10 mouse cellular contexts compared by ENCODE assay signal in genomic region chr7:127918203-127918602, GRCm38 (mm10). TPM values are rescaled to one million over a fixed set of nuclear protein-coding genes. Genes with fewer than 3 reads are reported as not detected.
DNase-seq lines count a peak whose midpoint lies in the region; ATAC-seq and TF ChIP-seq lines count a peak whose summit lies in the region.
"Had no signal": no experiment of that assay in that cellular context is flagged by ENCODE, and none has a peak within 500 bp of the region (broad histone marks: within the 10 kb centered on the region; RNA-seq: fewer than 3 reads in every experiment).

No protein-coding gene starts in this region.

- H3K36me3 ChIP-seq in heart, postnatal 0 days (replicated peaks; ENCODE audit: control insufficient read depth, insufficient read depth, low read length) = peaks cover 25% of the 10 kb centered on the region; the same call in 1 of the 2 replicates
- peaks cover 61% of the 10 kb centered on the region for H3K36me3 ChIP-seq in heart, embryonic 10.5 days
- peaks cover 25% of the 10 kb centered on the region for H3K36me3 ChIP-seq in ES-Bruce4 (ENCODE audit: control insufficient read depth, insufficient read depth, low read length, poor library complexity, severe bottlenecking)

- no peak for TF ChIP-seq EP300 in heart, postnatal 0 days (IDR thresholded peaks at IDR 0.05; ENCODE audit: low read depth)
- no peak for TF ChIP-seq EP300 in ES-Bruce4 (IDR thresholded peaks at IDR 0.05; ENCODE audit: insufficient read depth, low read depth, low read length)

- no peak for DNase-seq in heart, postnatal 0 days (ENCODE audit: low spot score)
- DNase-seq in heart, embryonic 10.5 days (ENCODE audit: low spot score) = no peak
- peak; percentile 30 for DNase-seq in 3134 (ENCODE audit: extremely low read depth, insufficient read length, low spot score)
- DNase-seq in natural killer cell, adult 2 months (ENCODE audit: low spot score in 2 of 2) = peak; percentile 31 to 65
- no peak for DNase-seq in ovary, adult 18-20 months (ENCODE audit: low spot score)
- DNase-seq in heart, adult 8-10 months (ENCODE audit: low spot score) = no peak

- no peak for TF ChIP-seq POLR2A in ES-Bruce4 (IDR thresholded peaks at IDR 0.05; ENCODE audit: insufficient read depth, low read length)

- 50% methylated on average over 3 of the region's 3 CpGs for WGBS in heart, postnatal 0 days
- WGBS in heart, embryonic 10.5 days = 50% methylated on average over 3 of the region's 3 CpGs

- no peaks in the 10 kb centered on the region for H3K27me3 ChIP-seq in heart, postnatal 0 days (ENCODE audit: control insufficient read depth, insufficient read depth, low read length)
- H3K27me3 ChIP-seq in heart, embryonic 10.5 days (ENCODE audit: insufficient read depth, poor library complexity, severe bottlenecking) = no peaks in the 10 kb centered on the region
- H3K27me3 ChIP-seq in ES-Bruce4 (ENCODE audit: control insufficient read depth, insufficient read depth, low read length, poor library complexity, severe bottlenecking) = no peaks in the 10 kb centered on the region
- H3K27me3 ChIP-seq: embryonic facial prominence, embryonic 13.5 days had no signal

- H3K4me3 ChIP-seq in heart, postnatal 0 days (ENCODE audit: low read depth, low read length) = no peak overlapping the region
- no peak overlapping the region for H3K4me3 ChIP-seq in heart, embryonic 10.5 days
- no peak overlapping the region for H3K4me3 ChIP-seq in ES-Bruce4 (ENCODE audit: low read depth, low read length)
- H3K4me3 ChIP-seq: embryonic facial prominence, embryonic 13.5 days had no signal

- 0 out of 2 replicates have a peak, but pooled peaks cover 3% of the 10 kb centered on the region for H3K4me1 ChIP-seq in heart, postnatal 0 days (ENCODE audit: control insufficient read depth, insufficient read depth)
- peaks cover 2% of the 10 kb centered on the region for H3K4me1 ChIP-seq in heart, embryonic 10.5 days
- no peaks in the 10 kb centered on the region for H3K4me1 ChIP-seq in ES-Bruce4 (ENCODE audit: control insufficient read depth, insufficient read depth, low read length)

- no peak for ATAC-seq in heart, postnatal 0 days (ENCODE audit: insufficient read depth, low read depth)
- ATAC-seq in erythroblast, adult 5-6 weeks (replicated peaks; ENCODE audit: low FRiP score, poor library complexity, severe bottlenecking) = 0 out of 2 replicates have a peak, but pooled peaks have one; percentile 48

- no peaks in the 10 kb centered on the region for H3K9me3 ChIP-seq in heart, postnatal 0 days (replicated peaks; ENCODE audit: control insufficient read depth, low read length)
- H3K9me3 ChIP-seq in heart, embryonic 10.5 days = no peaks in the 10 kb centered on the region
- H3K9me3 ChIP-seq in ES-Bruce4 (replicated peaks; ENCODE audit: control insufficient read depth, insufficient read depth, low read length, poor library complexity, severe bottlenecking) = no peaks in the 10 kb centered on the region
- H3K9me3 ChIP-seq: embryonic facial prominence, embryonic 13.5 days had no signal

- no peak overlapping the region for H3K4me2 ChIP-seq in heart, postnatal 0 days (ENCODE audit: low read depth, low read length)
- H3K4me2 ChIP-seq: embryonic facial prominence, embryonic 13.5 days had no signal

- H3K27ac ChIP-seq in heart, postnatal 0 days (ENCODE audit: low read depth) = no peak overlapping the region
- H3K27ac ChIP-seq in heart, embryonic 10.5 days = no peak overlapping the region
- H3K27ac ChIP-seq in ES-Bruce4 (ENCODE audit: insufficient read depth, low read length) = peak overlapping the region; percentile 96
- H3K27ac ChIP-seq: embryonic facial prominence, embryonic 13.5 days had no signal

- no peak overlapping the region for H3K9ac ChIP-seq in heart, postnatal 0 days (replicated peaks; ENCODE audit: low read depth, low read length)
- no peak overlapping the region for H3K9ac ChIP-seq in ES-Bruce4 (ENCODE audit: low read depth, poor library complexity, severe bottlenecking)
- H3K9ac ChIP-seq: embryonic facial prominence, embryonic 13.5 days had no signal

- TF ChIP-seq CTCF in heart, postnatal 0 days (IDR thresholded peaks at IDR 0.05; ENCODE audit: low read depth) = peak; percentile 34
- peak; percentile 67 for TF ChIP-seq CTCF in ES-Bruce4 (IDR thresholded peaks at IDR 0.05; ENCODE audit: low read depth, low read length)

RNA-seq across cellular contexts. Expression of gene Kat8, which starts 5.9 kb away (rescaled TPM):
- 14.4 and 22.6 TPM in 2 replicates for total RNA-seq in heart, postnatal 0 days (2014; rRNA removed; ENCODE audit: low replicate concordance)
- polyA plus RNA-seq in heart, postnatal 0 days (2015; fragmentation: Nextera tagmentation; extraction: Ambion mirVana) = 17.0 and 20.4 TPM in 2 replicates
- 31.0 and 39.7 TPM in 2 replicates for polyA plus RNA-seq in heart, embryonic 10.5 days (2016; fragmentation: Nextera tagmentation; extraction: Ambion mirVana)
- 43.2 and 47.1 TPM in 2 replicates for polyA plus RNA-seq in ES-Bruce4 (2011; ENCODE audit: insufficient read depth, insufficient read length, low read depth, missing spikeins)
- 3.5 and 4.4 TPM in 2 replicates for total RNA-seq in erythroblast, adult 5-6 weeks (2015; ENCODE audit: low replicate concordance)
- 9.5 and 16.4 TPM in 2 replicates for total RNA-seq in erythroblast, adult 5-6 weeks (2017; ENCODE audit: low replicate concordance)
- total RNA-seq in heart, adult 8-10 months (2022) = 10 to 100 TPM; 13.6 to 16.8 (median 15.3) TPM

RNA-seq across cellular contexts. Expression of gene Prss8, which starts 11.7 kb away (rescaled TPM):
- total RNA-seq in heart, postnatal 0 days (2014; rRNA removed; ENCODE audit: low replicate concordance) = 0.73 and 8.1 TPM in 2 replicates
- 0.18 and 0.34 TPM in 2 replicates for polyA plus RNA-seq in heart, postnatal 0 days (2015; fragmentation: Nextera tagmentation; extraction: Ambion mirVana)
- 2.3 and 8.9 TPM in 2 replicates for polyA plus RNA-seq in heart, embryonic 10.5 days (2016; fragmentation: Nextera tagmentation; extraction: Ambion mirVana)
- 73.0 and 74.5 TPM in 2 replicates for polyA plus RNA-seq in ES-Bruce4 (2011; ENCODE audit: insufficient read depth, insufficient read length, low read depth, missing spikeins)
- total RNA-seq in erythroblast, adult 5-6 weeks (2015; ENCODE audit: low replicate concordance) = not detected in 2 replicates
- not detected in 2 replicates for total RNA-seq in erythroblast, adult 5-6 weeks (2017; ENCODE audit: low replicate concordance)
- not detected for total RNA-seq in heart, adult 8-10 months (2022)

RNA-seq across cellular contexts. Expression of gene Bckdk, which starts 14.3 kb away (rescaled TPM):
- total RNA-seq in heart, postnatal 0 days (2014; rRNA removed; ENCODE audit: low replicate concordance) = 117 and 196 TPM in 2 replicates
- polyA plus RNA-seq in heart, postnatal 0 days (2015; fragmentation: Nextera tagmentation; extraction: Ambion mirVana) = 128 and 131 TPM in 2 replicates
- polyA plus RNA-seq in heart, embryonic 10.5 days (2016; fragmentation: Nextera tagmentation; extraction: Ambion mirVana) = 143 and 176 TPM in 2 replicates
- 77.3 and 81.1 TPM in 2 replicates for polyA plus RNA-seq in ES-Bruce4 (2011; ENCODE audit: insufficient read depth, insufficient read length, low read depth, missing spikeins)
- 25.1 and 43.8 TPM in 2 replicates for total RNA-seq in erythroblast, adult 5-6 weeks (2015; ENCODE audit: low replicate concordance)
- 12.5 and 12.9 TPM in 2 replicates for total RNA-seq in erythroblast, adult 5-6 weeks (2017; ENCODE audit: low replicate concordance)
- total RNA-seq in heart, adult 8-10 months (2022) = 100 to 1,000 TPM; 119 to 144 (median 142) TPM

RNA-seq across cellular contexts. Expression of gene Vkorc1, which starts 22.8 kb away (rescaled TPM):
- total RNA-seq in heart, postnatal 0 days (2014; rRNA removed; ENCODE audit: low replicate concordance) = 36.8 and 59.1 TPM in 2 replicates
- 70.4 and 85.8 TPM in 2 replicates for polyA plus RNA-seq in heart, postnatal 0 days (2015; fragmentation: Nextera tagmentation; extraction: Ambion mirVana)
- polyA plus RNA-seq in heart, embryonic 10.5 days (2016; fragmentation: Nextera tagmentation; extraction: Ambion mirVana) = 81.7 and 89.4 TPM in 2 replicates
- polyA plus RNA-seq in ES-Bruce4 (2011; ENCODE audit: insufficient read depth, insufficient read length, low read depth, missing spikeins) = 31.8 and 35.1 TPM in 2 replicates
- 9.8 and 25.7 TPM in 2 replicates for total RNA-seq in erythroblast, adult 5-6 weeks (2015; ENCODE audit: low replicate concordance)
- 0.94 and 2.5 TPM in 2 replicates for total RNA-seq in erythroblast, adult 5-6 weeks (2017; ENCODE audit: low replicate concordance)
- total RNA-seq in heart, adult 8-10 months (2022) = 10 to 100 TPM; 14.2 to 19.1 (median 17.3) TPM

RNA-seq across cellular contexts. Expression of gene Gm21974, which starts 22.9 kb away (rescaled TPM):
- total RNA-seq in heart, postnatal 0 days (2014; rRNA removed; ENCODE audit: low replicate concordance) = 1.1 TPM in 1 of 2 replicates, not detected in the other
- not detected in 2 replicates for polyA plus RNA-seq in heart, postnatal 0 days (2015; fragmentation: Nextera tagmentation; extraction: Ambion mirVana)
- polyA plus RNA-seq in heart, embryonic 10.5 days (2016; fragmentation: Nextera tagmentation; extraction: Ambion mirVana) = not detected in 2 replicates
- polyA plus RNA-seq in ES-Bruce4 (2011; ENCODE audit: insufficient read depth, insufficient read length, low read depth, missing spikeins) = not detected in 2 replicates
- not detected in 2 replicates for total RNA-seq in erythroblast, adult 5-6 weeks (2015; ENCODE audit: low replicate concordance)
- total RNA-seq in erythroblast, adult 5-6 weeks (2017; ENCODE audit: low replicate concordance) = not detected in 2 replicates
- under 1 TPM in 1 of 4 experiments, not detected in 3; 0.34 TPM for total RNA-seq in heart, adult 8-10 months (2022)
- total RNA-seq: left cerebral cortex, postnatal 25 days had no signal
- polyA plus RNA-seq: embryonic facial prominence, embryonic 13.5 days had no signal

Comparison
In these comparisons a context has a peak if more than half of its experiments do, and no peak if none do; other contexts are left out.
1. DNase-seq: peak in 3134 (single experiment) and natural killer cell, adult 2 months (2 of 2); none in heart, postnatal 0 days (single experiment), heart, embryonic 10.5 days (single experiment), ovary, adult 18-20 months (single experiment) and heart, adult 8-10 months (single experiment).